Mouse (Mus musculus): ENCODE data around the gene Nudt15. TPM values are rescaled to one million over a fixed set of nuclear protein-coding genes. Genes with fewer than 3 reads are reported as not detected.

Nudt15 gene
- polyA plus RNA-seq (2014; fragmentation: Illumina TruSeq; extraction: RNeasy Lipid Tissue Mini Kit (QIAGEN cat#74804); ENCODE audit: low read depth, low replicate concordance) = 8.2 TPM

GRCm38 (mm10) chr14:73548051-73548450 lies at the start of gene Nudt15:
Gene Nudt15 (minus strand): TSS chr14:73548242.

GRCm38 (mm10) chr14:73524766-73525448 lies 23.1 kb downstream of the Nudt15 start, which contains the start of gene Sucla2:
Gene Sucla2 (plus strand): TSS chr14:73525319.

GRCm38 (mm10) chr14:73509765-73510423 lies 38.1 kb downstream of the Nudt15 start, which contains the start of gene Med4:
Gene Med4 (plus strand): TSS chr14:73510025.

Other genes starting within 250 kb of the Nudt15 start
- gene Rb1, start 222.4 kb downstream of the Nudt15 start, polyA plus RNA-seq (2014; fragmentation: Illumina TruSeq; extraction: RNeasy Lipid Tissue Mini Kit (QIAGEN cat#74804); ENCODE audit: low read depth, low replicate concordance) = 55.5 TPM
- gene Itm2b, start 163.0 kb downstream of the Nudt15 start, polyA plus RNA-seq (2014; fragmentation: Illumina TruSeq; extraction: RNeasy Lipid Tissue Mini Kit (QIAGEN cat#74804); ENCODE audit: low read depth, low replicate concordance) = 1,617 TPM
- 39.4 TPM for gene Med4, start 38.2 kb downstream of the Nudt15 start, polyA plus RNA-seq (2014; fragmentation: Illumina TruSeq; extraction: RNeasy Lipid Tissue Mini Kit (QIAGEN cat#74804); ENCODE audit: low read depth, low replicate concordance)
- 907 TPM for gene Sucla2, start 22.9 kb downstream of the Nudt15 start, polyA plus RNA-seq (2014; fragmentation: Illumina TruSeq; extraction: RNeasy Lipid Tissue Mini Kit (QIAGEN cat#74804); ENCODE audit: low read depth, low replicate concordance)
- not detected for gene Gm21750, start 113.0 kb upstream of the Nudt15 start, polyA plus RNA-seq (2014; fragmentation: Illumina TruSeq; extraction: RNeasy Lipid Tissue Mini Kit (QIAGEN cat#74804); ENCODE audit: low read depth, low replicate concordance)